Mouse (Mus musculus) T-helper 2 cell (primary cell): ENCODE data around the gene Ltv1.

Source experiments
- in situ Hi-C: fragments of 300-600 bp; cut with MboI, MseI; formaldehyde crosslinking; loops from one replicate; pipeline ENCODE4 v1.15.1; 2025; ENCODE audit warnings: high pct_unique_total_duplicates

The Ltv1 gene

DNA sequence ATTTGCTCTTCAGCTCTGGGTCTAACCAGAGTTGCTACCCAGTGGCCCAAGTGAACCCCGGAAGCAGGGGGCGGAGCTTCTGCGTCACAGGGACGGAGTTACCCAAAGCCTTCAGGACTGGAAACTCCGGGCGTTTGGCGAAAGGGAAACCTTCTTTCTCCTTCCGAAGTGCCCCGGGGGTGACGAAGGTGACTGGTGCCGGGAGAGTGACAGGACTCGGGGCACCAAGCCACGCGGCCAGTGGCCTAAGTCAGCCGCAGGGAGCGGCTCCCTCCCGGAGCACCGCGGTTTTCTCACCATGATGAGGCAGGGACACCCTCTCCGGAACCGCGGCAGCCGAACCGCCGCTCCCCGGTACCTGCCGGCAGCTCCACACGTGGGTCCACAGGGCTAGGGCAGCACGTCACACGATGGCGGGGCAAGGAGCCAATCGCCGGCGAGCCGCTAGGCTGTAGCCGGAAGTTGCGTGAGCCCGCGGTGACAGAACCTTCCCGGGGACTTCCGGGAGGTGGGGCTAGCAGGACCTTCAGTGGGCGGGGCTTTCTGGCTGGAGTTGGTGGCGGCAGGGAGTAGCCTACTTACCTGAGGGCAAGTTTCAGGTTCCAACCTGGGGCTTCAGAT, at the start of gene Ltv1:
Gene Ltv1 (minus strand): TSS at position 438 of the 621 bp plus-strand sequence.
- in situ Hi-C loops: loop anchor here (25.0 kb wide), 1 partner anchor 769 kb away; the partner anchor contains the start of gene Hivep2

DNA sequence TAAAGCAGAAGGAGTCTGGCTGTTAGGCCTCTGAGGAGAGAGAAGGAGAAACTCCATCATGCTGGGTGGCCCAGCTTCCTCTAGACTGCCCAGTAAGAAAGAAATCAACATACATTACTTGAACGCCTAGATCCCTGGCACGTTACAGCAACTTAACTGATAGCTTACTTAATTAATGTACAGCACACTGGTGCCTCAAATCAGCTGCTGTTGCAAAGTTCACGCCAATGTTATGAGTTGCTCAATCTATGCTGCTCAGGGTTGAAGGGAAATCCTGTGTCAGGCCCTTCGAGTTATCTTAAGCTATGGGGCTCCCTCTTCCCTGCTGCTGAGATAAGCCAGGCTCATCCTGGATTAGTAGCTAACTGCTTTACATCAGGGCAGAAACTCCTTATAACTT, 47.5 kb upstream of the Ltv1 start:
- in situ Hi-C loops: no loop called here

DNA sequence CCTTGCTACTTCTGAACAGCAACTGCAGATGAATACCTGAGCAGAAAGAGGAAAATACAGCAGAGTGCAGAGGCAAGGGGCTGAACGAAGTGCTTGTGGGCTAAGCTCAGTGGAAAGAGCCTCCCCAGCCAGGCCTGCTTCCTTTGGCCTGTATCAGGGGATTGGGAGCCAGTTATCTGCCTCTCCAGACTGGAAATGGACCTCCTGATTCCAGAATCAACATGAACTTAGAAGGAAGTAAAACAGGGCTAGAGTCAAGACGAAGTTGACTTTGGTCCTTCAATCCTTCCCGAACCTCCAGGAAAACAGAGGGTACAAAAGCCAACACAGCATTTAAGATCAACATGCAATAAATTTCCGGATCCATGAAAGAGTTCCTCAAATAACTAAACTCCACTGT, 45.2 kb upstream of the Ltv1 start:
- in situ Hi-C loops: no loop called here

DNA sequence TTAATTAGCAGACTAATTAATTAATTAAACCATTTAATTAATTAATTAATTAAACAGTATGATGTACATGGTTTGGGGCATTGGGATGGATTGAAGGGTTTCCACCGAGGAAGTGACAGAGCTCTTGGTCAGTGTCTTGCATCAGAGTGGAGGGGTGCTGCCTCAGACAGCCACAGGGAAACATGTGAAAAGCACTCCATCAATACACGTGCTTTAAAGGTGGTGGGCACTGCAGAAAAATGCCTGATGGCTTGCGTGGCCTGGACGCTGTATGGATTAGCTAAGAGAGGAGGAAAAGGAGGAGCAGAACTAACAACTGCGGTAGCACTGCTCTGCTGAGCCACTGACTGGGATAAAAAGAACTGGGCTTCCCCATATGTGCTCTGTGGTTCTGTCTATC, 43.9 kb upstream of the Ltv1 start:
- in situ Hi-C loops: no loop called here

DNA sequence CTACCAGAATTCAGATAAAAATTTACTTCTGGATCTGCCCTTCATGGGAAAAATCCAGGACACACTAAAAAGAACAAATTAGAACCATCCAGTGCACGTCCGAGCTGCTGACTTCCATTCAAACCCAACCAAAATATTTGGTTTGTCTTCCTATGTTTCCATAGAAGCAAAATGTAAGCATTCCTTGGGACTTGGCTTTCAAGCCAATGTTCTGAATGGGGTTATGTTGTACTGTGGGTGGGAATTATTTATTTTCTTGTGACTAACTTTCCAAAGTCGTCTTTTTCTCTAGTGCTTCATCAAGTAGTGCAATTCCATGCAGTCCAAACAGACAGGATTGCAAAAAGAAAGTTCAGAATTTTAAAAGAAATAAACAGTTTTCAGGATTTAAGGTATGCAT, 41.5 kb upstream of the Ltv1 start:
- in situ Hi-C loops: no loop called here

DNA sequence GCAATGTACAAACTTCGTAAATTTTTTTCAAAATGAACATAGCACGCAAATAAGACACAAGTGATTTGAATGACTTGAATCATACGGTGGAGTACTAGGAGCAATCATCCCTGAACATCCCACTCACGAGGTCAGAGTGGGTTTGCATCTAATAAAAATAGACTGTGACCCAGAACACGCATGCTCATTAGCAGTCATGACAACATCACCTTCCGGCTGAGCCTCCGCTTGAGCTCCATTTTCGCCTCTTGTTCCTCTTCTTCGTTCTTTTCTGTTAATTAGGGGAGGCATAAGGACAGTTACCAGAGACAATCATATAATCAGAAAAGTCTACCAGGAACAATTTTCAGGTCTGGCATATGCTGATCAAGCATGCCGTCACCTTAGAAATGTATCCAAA, 41.0 kb upstream of the Ltv1 start:
- in situ Hi-C loops: no loop called here

DNA sequence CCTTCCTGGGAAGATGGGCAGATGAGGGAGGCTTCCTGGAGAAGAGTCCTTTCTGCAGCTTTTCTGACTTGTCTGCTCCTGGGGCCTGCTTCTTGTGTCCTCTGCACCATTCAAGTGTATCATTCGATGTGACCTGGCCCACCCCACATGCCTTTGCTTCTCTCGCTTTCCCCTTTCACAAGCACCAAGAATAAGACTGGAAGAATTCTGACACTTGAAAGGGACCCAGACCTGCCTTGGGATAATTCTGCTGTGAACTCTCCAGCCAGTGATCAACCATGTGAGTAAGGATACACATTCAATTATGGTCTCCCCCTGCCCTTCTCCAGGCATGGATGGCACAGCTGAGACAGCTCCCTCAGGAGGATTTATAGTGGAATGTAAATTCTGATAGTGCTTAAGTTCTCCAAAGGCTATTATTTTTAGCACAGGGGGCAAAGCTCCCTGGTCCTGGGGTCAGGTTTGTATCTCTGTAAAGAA, 40.2 kb upstream of the Ltv1 start:
- in situ Hi-C loops: no loop called here

DNA sequence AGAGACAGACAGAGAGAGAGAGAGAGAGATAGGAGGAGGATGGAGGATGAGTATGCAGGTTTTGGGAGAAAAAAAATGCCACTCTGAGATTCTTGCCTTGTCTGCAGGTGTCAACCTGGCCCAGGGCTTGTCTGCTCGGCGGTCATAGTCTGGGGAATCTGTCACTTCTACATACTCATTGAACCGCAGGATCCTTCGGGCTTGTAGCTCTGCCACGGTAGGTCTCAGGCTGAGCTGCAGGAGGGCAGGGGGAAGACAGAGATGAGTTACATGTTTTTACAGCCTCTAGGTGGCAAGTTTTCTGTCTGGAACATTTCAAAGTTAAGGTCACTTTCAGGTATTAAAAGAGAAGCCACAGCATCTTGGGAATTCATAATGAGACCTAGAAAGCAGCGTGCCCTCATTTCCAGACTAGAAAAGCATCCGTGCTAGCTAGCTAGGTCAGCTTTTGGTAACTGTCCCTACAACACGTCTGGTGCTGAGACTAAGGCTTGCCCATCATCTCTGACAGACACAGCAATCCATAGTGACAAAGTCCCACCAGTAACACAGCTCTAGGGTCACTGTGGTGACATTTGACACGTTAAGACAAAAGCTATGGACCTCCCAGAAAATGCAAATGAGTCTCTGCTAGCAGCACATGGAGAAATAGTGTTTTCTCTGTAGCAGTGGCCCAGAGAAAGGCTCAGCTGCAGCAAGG, 39.6 kb upstream of the Ltv1 start:
- in situ Hi-C loops: no loop called here

DNA sequence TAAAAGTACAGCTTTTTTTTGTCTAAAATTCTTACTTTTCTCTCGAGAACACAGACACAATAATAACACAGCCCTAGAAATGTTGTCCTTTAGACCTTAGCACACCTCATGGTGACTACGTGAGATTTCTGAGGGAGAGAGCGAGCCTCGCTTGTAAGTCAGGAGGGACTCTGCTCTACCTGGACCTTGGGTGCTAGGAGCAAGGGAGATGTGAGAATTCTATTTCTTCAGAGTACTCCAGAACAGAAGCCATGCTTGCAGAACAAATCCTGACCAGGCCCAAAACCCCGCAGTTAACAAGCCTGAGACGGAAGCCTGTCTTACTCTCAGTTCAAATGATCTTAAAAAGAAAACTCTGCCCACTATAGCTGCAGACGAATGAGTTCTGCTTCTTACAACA, 37.7 kb upstream of the Ltv1 start:
- in situ Hi-C loops: no loop called here

- in situ Hi-C loops: no loop called here
Observed at GRCm38 (mm10) chr10:13225377-13226063, 32.6 kb upstream of the Ltv1 start.

- in situ Hi-C loops: no loop called here
Observed at GRCm38 (mm10) chr10:13222135-13222534, 29.2 kb upstream of the Ltv1 start.

GRCm38 (mm10) chr10:13220061-13220460, 27.1 kb upstream of the Ltv1 start:
- in situ Hi-C loops: no loop called here

DNA sequence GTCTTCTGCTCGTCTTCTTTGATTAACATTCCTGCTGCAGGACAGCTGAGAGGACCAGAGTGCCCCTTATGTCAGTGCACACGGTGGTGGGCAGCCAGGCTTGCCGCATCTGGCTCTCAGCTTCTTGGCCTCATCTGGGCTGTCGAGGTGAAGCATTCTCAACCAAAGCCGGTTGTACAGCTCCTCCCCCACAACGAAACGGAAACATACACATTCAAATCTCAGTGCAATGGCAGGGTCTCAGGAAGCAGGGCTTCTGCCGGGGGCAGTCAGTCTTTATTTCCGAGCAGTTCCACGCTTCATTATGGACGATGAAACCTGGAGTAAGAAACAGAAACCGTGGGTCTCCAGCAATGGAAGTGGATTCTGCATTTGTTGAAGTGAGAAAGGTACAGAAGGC, 21.0 kb upstream of the Ltv1 start:
- in situ Hi-C loops: no loop called here

GRCm38 (mm10) chr10:13212829-13213228, 19.9 kb upstream of the Ltv1 start:
- in situ Hi-C loops: no loop called here

GRCm38 (mm10) chr10:13212326-13212725, 19.4 kb upstream of the Ltv1 start:
- in situ Hi-C loops: no loop called here

- in situ Hi-C loops: loop anchor here (10.0 kb wide), 1 partner anchor 195 kb away; no protein-coding TSS in a partner anchor
Observed at GRCm38 (mm10) chr10:13209930-13210637, 17.1 kb upstream of the Ltv1 start.

- in situ Hi-C loops: loop anchor here (10.0 kb wide), 1 partner anchor 195 kb away; no protein-coding TSS in a partner anchor
Observed at GRCm38 (mm10) chr10:13209506-13209905, 16.5 kb upstream of the Ltv1 start.

GRCm38 (mm10) chr10:13209061-13209460, 16.1 kb upstream of the Ltv1 start:
- in situ Hi-C loops: loop anchor here (10.0 kb wide), 1 partner anchor 194 kb away; no protein-coding TSS in a partner anchor

GRCm38 (mm10) chr10:13201741-13202293, 8.8 kb upstream of the Ltv1 start:
- in situ Hi-C loops: loop anchor here (10.0 kb wide), 1 partner anchor 187 kb away; no protein-coding TSS in a partner anchor

DNA sequence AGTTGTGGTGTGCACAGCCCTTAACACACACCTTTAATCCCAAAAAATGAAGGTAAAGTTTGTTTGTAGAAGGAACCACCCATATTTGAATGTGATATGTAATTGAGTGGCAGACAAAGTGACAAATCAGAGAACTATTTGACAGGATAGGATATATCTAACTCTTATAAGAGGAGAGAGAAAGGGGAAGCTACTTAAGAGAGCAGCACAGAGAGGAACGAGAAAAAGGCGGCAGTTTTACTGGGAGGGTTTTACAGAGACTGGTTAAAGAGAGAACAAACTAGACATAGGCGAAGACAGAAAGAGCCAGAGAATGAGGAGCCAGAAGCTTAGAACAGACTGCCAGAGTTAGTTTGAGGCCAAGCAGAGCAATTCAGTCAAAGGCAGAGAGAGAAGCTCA, 7.9 kb upstream of the Ltv1 start:
- in situ Hi-C loops: loop anchor here (10.0 kb wide), 1 partner anchor 186 kb away; no protein-coding TSS in a partner anchor

- in situ Hi-C loops: loop anchor here (25.0 kb wide), 1 partner anchor 763 kb away; the partner anchor contains the start of gene Hivep2
Observed at GRCm38 (mm10) chr10:13199234-13199633, 6.3 kb upstream of the Ltv1 start.
